Mouse (Mus musculus): ENCODE data around the gene 1600002K03Rik.

- no peak for TF ChIP-seq POLR2A (IDR thresholded peaks at IDR 0.05; ENCODE audit: borderline replicate concordance, insufficient read depth, low read length)
- TF ChIP-seq CTCF (IDR thresholded peaks at IDR 0.05; ENCODE audit: borderline replicate concordance, insufficient read depth, low read depth, low read length) = no peak
Observed at GRCm38 (mm10) chr10:80136179-80136951, 36.4 kb upstream of the 1600002K03Rik start.

All from cerebellum, adult 2 months (tissue).